Mouse (Mus musculus): ENCODE results near the gene Adcy1. TPM values are rescaled to one million over a fixed set of nuclear protein-coding genes. Genes with fewer than 3 reads are reported as not detected.

Gene Adcy1
- polyA plus RNA-seq, 1 experiment from 2014 or later = 5.5 TPM

GRCm38 (mm10) chr11:7056121-7056520 lies 7.2 kb upstream of the Adcy1 start:
- H3K27ac ChIP-seq (replicated peaks) = no peak overlapping the region
- peak overlapping the region; percentile 30; the same call in 1 of the 2 replicates for H3K4me2 ChIP-seq
- H3K27me3 ChIP-seq = peaks cover 44% of the 10 kb centered on the region
- H3K4me3 ChIP-seq = no peak overlapping the region
- no peak overlapping the region for H3K9ac ChIP-seq
- ATAC-seq (ENCODE audit: low read depth) = peak; percentile 42; the same call in 1 of the 2 replicates
- H3K36me3 ChIP-seq = no peaks in the 10 kb centered on the region
- WGBS = 24% methylated on average over 11 of the region's 11 CpGs
- no peaks in the 10 kb centered on the region for H3K9me3 ChIP-seq
- H3K4me1 ChIP-seq (replicated peaks) = peaks cover 16% of the 10 kb centered on the region

- 89% methylated on average over 7 of the region's 7 CpGs for WGBS
- H3K36me3 ChIP-seq = no peaks in the 10 kb centered on the region
- no peak overlapping the region for H3K9ac ChIP-seq
- no peak overlapping the region for H3K4me2 ChIP-seq
- H3K4me3 ChIP-seq = no peak overlapping the region
- no peaks in the 10 kb centered on the region for H3K9me3 ChIP-seq
- no peak overlapping the region for H3K27ac ChIP-seq (replicated peaks)
- H3K27me3 ChIP-seq = peaks cover 61% of the 10 kb centered on the region
- peaks cover 22% of the 10 kb centered on the region for H3K4me1 ChIP-seq (replicated peaks)
- no peak for ATAC-seq (ENCODE audit: low read depth)
Observed at GRCm38 (mm10) chr11:7057781-7058180, 5.5 kb upstream of the Adcy1 start.

GRCm38 (mm10) chr11:7061961-7062360 lies 1.3 kb upstream of the Adcy1 start:
- Histone ChIP-seq H3K4me1 (replicated peaks) (peaks cover 34% of the 10 kb centered on the region), H3K4me3 (0 out of 2 replicates have a peak overlapping the region, but pooled peaks have one; percentile 67), H3K36me3 (no peaks in the 10 kb centered on the region), H3K4me2 (no peak overlapping the region), H3K27ac (replicated peaks) (no peak overlapping the region), H3K9ac (no peak overlapping the region), H3K27me3 (peaks cover 66% of the 10 kb centered on the region), H3K9me3 (no peaks in the 10 kb centered on the region)
- no peak for ATAC-seq (ENCODE audit: low read depth)
- WGBS = 48% methylated on average over 6 of the region's 6 CpGs

- Histone ChIP-seq H3K9ac (peak overlapping the region; percentile 76), H3K4me2 (peak overlapping the region; percentile 73), H3K9me3 (no peaks in the 10 kb centered on the region), H3K4me3 (peak overlapping the region; percentile 67), H3K4me1 (replicated peaks) (peaks cover 34% of the 10 kb centered on the region), H3K27ac (replicated peaks) (no peak overlapping the region), H3K27me3 (peaks cover 60% of the 10 kb centered on the region), H3K36me3 (no peaks in the 10 kb centered on the region)
- no peak; the same call in 1 of the 2 replicates for ATAC-seq (ENCODE audit: low read depth)
- 8% methylated on average over 10 of the region's 10 CpGs for WGBS
Observed at GRCm38 (mm10) chr11:7062566-7062965, 723 bp upstream of the Adcy1 start.

GRCm38 (mm10) chr11:7063681-7064267 lies 485 bp downstream of the Adcy1 start:
- Histone ChIP-seq H3K4me3 (peak overlapping the region; percentile 67), H3K9me3 (no peaks in the 10 kb centered on the region), H3K36me3 (no peaks in the 10 kb centered on the region), H3K4me1 (replicated peaks) (peaks cover 34% of the 10 kb centered on the region), H3K27ac (replicated peaks) (peak overlapping the region; percentile 65), H3K4me2 (peak overlapping the region; percentile 85), H3K9ac (peak overlapping the region; percentile 80), H3K27me3 (peaks cover 56% of the 10 kb centered on the region)
- ATAC-seq (ENCODE audit: low read depth) = peak; percentile 68
- WGBS = under 1% methylated on average over 53 of the region's 53 CpGs

GRCm38 (mm10) chr11:7064484-7065185 lies 1.3 kb downstream of the Adcy1 start:
- Histone ChIP-seq H3K9me3 (no peaks in the 10 kb centered on the region), H3K9ac (peak overlapping the region; percentile 80), H3K27ac (replicated peaks) (no peak overlapping the region), H3K4me1 (replicated peaks) (peaks cover 34% of the 10 kb centered on the region), H3K4me3 (peak overlapping the region; percentile 67), H3K36me3 (no peaks in the 10 kb centered on the region), H3K27me3 (peaks cover 50% of the 10 kb centered on the region), H3K4me2 (peak overlapping the region; percentile 85)
- WGBS = 3% methylated on average over 26 of the region's 26 CpGs
- ATAC-seq (ENCODE audit: low read depth) = 0 out of 2 replicates have a peak, but pooled peaks have one; percentile 5

GRCm38 (mm10) chr11:7065388-7065787 lies 2.1 kb downstream of the Adcy1 start:
- Histone ChIP-seq H3K4me1 (replicated peaks) (peaks cover 36% of the 10 kb centered on the region), H3K4me3 (peak overlapping the region; percentile 67), H3K27me3 (peaks cover 42% of the 10 kb centered on the region), H3K9ac (peak overlapping the region; percentile 80), H3K27ac (replicated peaks) (no peak overlapping the region), H3K4me2 (peak overlapping the region; percentile 85), H3K9me3 (no peaks in the 10 kb centered on the region), H3K36me3 (no peaks in the 10 kb centered on the region)
- ATAC-seq (ENCODE audit: low read depth) = no peak
- WGBS = 4% methylated on average over 4 of the region's 4 CpGs

- Histone ChIP-seq H3K27ac (replicated peaks) (no peak overlapping the region), H3K4me3 (peak overlapping the region; percentile 67), H3K4me2 (peak overlapping the region; percentile 85), H3K27me3 (peaks cover 38% of the 10 kb centered on the region), H3K9me3 (no peaks in the 10 kb centered on the region), H3K9ac (peak overlapping the region; percentile 80), H3K36me3 (no peaks in the 10 kb centered on the region), H3K4me1 (replicated peaks) (peaks cover 40% of the 10 kb centered on the region)
- WGBS = 55% methylated on average over 5 of the region's 5 CpGs
- ATAC-seq (ENCODE audit: low read depth) = no peak
Observed at GRCm38 (mm10) chr11:7065876-7066275, 2.6 kb downstream of the Adcy1 start.

GRCm38 (mm10) chr11:7067263-7067662 lies 4.0 kb downstream of the Adcy1 start:
- no peak overlapping the region for H3K4me2 ChIP-seq
- no peak overlapping the region for H3K9ac ChIP-seq
- peaks cover 43% of the 10 kb centered on the region for H3K4me1 ChIP-seq (replicated peaks)
- no peak for ATAC-seq (ENCODE audit: low read depth)
- no peak overlapping the region for H3K27ac ChIP-seq (replicated peaks)
- H3K9me3 ChIP-seq = no peaks in the 10 kb centered on the region
- peaks cover 24% of the 10 kb centered on the region for H3K27me3 ChIP-seq
- no peaks in the 10 kb centered on the region for H3K36me3 ChIP-seq
- no peak overlapping the region for H3K4me3 ChIP-seq
- 82% methylated on average over 4 of the region's 4 CpGs for WGBS

GRCm38 (mm10) chr11:7068479-7069235 lies 5.4 kb downstream of the Adcy1 start:
- H3K4me2 ChIP-seq = no peak overlapping the region
- 85% methylated on average over 12 of the region's 12 CpGs for WGBS
- H3K9ac ChIP-seq = no peak overlapping the region
- no peak for ATAC-seq (ENCODE audit: low read depth)
- no peaks in the 10 kb centered on the region for H3K36me3 ChIP-seq
- peaks cover 40% of the 10 kb centered on the region for H3K4me1 ChIP-seq (replicated peaks)
- H3K9me3 ChIP-seq = no peaks in the 10 kb centered on the region
- H3K4me3 ChIP-seq = no peak overlapping the region
- H3K27ac ChIP-seq (replicated peaks) = no peak overlapping the region
- peaks cover 19% of the 10 kb centered on the region for H3K27me3 ChIP-seq

GRCm38 (mm10) chr11:7069762-7070161 lies 6.5 kb downstream of the Adcy1 start:
- H3K9ac ChIP-seq = no peak overlapping the region
- H3K4me2 ChIP-seq = no peak overlapping the region
- peaks cover 15% of the 10 kb centered on the region for H3K27me3 ChIP-seq
- H3K27ac ChIP-seq (replicated peaks) = no peak overlapping the region
- peaks cover 29% of the 10 kb centered on the region for H3K4me1 ChIP-seq (replicated peaks)
- ATAC-seq (ENCODE audit: low read depth) = no peak
- H3K9me3 ChIP-seq = no peaks in the 10 kb centered on the region
- WGBS = 88% methylated on average over 4 of the region's 4 CpGs
- H3K36me3 ChIP-seq = no peaks in the 10 kb centered on the region
- no peak overlapping the region for H3K4me3 ChIP-seq

GRCm38 (mm10) chr11:7071617-7072016 lies 8.3 kb downstream of the Adcy1 start:
- ATAC-seq (ENCODE audit: low read depth) = no peak
- no peak overlapping the region for H3K4me3 ChIP-seq
- H3K27me3 ChIP-seq = no peaks in the 10 kb centered on the region; the same call in 1 of the 2 replicates
- H3K9ac ChIP-seq = no peak overlapping the region
- H3K4me1 ChIP-seq (replicated peaks) = peaks cover 14% of the 10 kb centered on the region; the same call in 1 of the 2 replicates
- H3K36me3 ChIP-seq = no peaks in the 10 kb centered on the region
- no peaks in the 10 kb centered on the region for H3K9me3 ChIP-seq
- no peak overlapping the region for H3K27ac ChIP-seq (replicated peaks)
- WGBS = 88% methylated on average over 6 of the region's 6 CpGs
- no peak overlapping the region for H3K4me2 ChIP-seq

Measured in neural tube, embryonic 13.5 days (tissue).